In genomic region chr7:80343270-80344018, GRCm38 (mm10) we compare ENCODE assay signal across 8 mouse cellular contexts. TPM values are rescaled to one million over a fixed set of nuclear protein-coding genes. Genes with fewer than 3 reads are reported as not detected.
DNase-seq lines count a peak whose midpoint lies in the region; ATAC-seq and TF ChIP-seq lines count a peak whose summit lies in the region.

No protein-coding gene starts in this region.

- no peak for DNase-seq in heart, postnatal 14 days
- no peak for DNase-seq in forebrain, embryonic 14.5 days (ENCODE audit: low spot score)
- DNase-seq in adrenal gland, adult 8-10 months: no peak
- DNase-seq in spleen, postnatal 10 days (ENCODE audit: low spot score in 2 of 2): no peak

- peaks cover 23% of the 10 kb centered on the region for H3K4me1 ChIP-seq in heart, embryonic 11.5 days (ENCODE audit: control insufficient read depth, insufficient read depth, low read length)
- H3K4me1 ChIP-seq in E14TG2a.4 (replicated peaks; ENCODE audit: low read depth, low read length): peaks cover 67% of the 10 kb centered on the region
- peaks cover 25% of the 10 kb centered on the region for H3K4me1 ChIP-seq in forebrain, embryonic 14.5 days (ENCODE audit: control insufficient read depth, insufficient read depth, low read length)
- peaks cover 56% of the 10 kb centered on the region for H3K4me1 ChIP-seq in liver, embryonic 15.5 days (replicated peaks)

- TF ChIP-seq CTCF in E14TG2a.4 (conservative IDR thresholded peaks at IDR 0.05; ENCODE audit: low read length): no peak

- intact Hi-C loops in heart, postnatal 14 days (cut with DNase I): no loop called here

- H3K9me3 ChIP-seq in heart, embryonic 11.5 days (replicated peaks; ENCODE audit: control insufficient read depth, low read length): no peaks in the 10 kb centered on the region
- H3K9me3 ChIP-seq in E14TG2a.4 (ENCODE audit: low read length): no peaks in the 10 kb centered on the region
- H3K9me3 ChIP-seq in forebrain, embryonic 14.5 days (replicated peaks; ENCODE audit: control insufficient read depth, low read length): no peaks in the 10 kb centered on the region
- no peaks in the 10 kb centered on the region for H3K9me3 ChIP-seq in liver, embryonic 15.5 days (replicated peaks)

- H3K36me3 ChIP-seq in heart, embryonic 11.5 days (ENCODE audit: control insufficient read depth, insufficient read depth, low read length): no peaks in the 10 kb centered on the region
- H3K36me3 ChIP-seq in E14TG2a.4 (ENCODE audit: insufficient read depth, low read length): peaks cover 12% of the 10 kb centered on the region
- no peaks in the 10 kb centered on the region for H3K36me3 ChIP-seq in forebrain, embryonic 14.5 days (ENCODE audit: control insufficient read depth, insufficient read depth, low read length)
- no peaks in the 10 kb centered on the region for H3K36me3 ChIP-seq in liver, embryonic 15.5 days (replicated peaks)

- WGBS in heart, embryonic 11.5 days (ENCODE audit: insufficient replicate concordance): 24% methylated on average over 19 of the region's 19 CpGs
- WGBS in forebrain, embryonic 14.5 days: 28% methylated on average over 19 of the region's 19 CpGs
- 26% methylated on average over 19 of the region's 19 CpGs for WGBS in liver, embryonic 15.5 days (ENCODE audit: insufficient replicate concordance)

- peak overlapping the region; percentile 54 for H3K27ac ChIP-seq in heart, embryonic 11.5 days (ENCODE audit: low read depth, low read length)
- H3K27ac ChIP-seq in forebrain, embryonic 14.5 days (ENCODE audit: low read depth, low read length): peak overlapping the region; percentile 77
- peak overlapping the region; percentile 70 for H3K27ac ChIP-seq in liver, embryonic 15.5 days (replicated peaks)

- peak overlapping the region; percentile 91 for H3K4me2 ChIP-seq in heart, embryonic 11.5 days
- H3K4me2 ChIP-seq in forebrain, embryonic 14.5 days (ENCODE audit: low read length): peak overlapping the region; percentile 67
- peak overlapping the region; percentile 91 for H3K4me2 ChIP-seq in liver, embryonic 15.5 days

- peak overlapping the region; percentile 59 for H3K4me3 ChIP-seq in heart, embryonic 11.5 days (ENCODE audit: low read depth, low read length)
- H3K4me3 ChIP-seq in E14TG2a.4 (replicated peaks; ENCODE audit: low read length): peak overlapping the region; percentile 81
- peak overlapping the region; percentile 46 for H3K4me3 ChIP-seq in forebrain, embryonic 14.5 days (ENCODE audit: low read depth, low read length)
- peak overlapping the region; percentile 65 for H3K4me3 ChIP-seq in liver, embryonic 15.5 days (replicated peaks)

- ATAC-seq in heart, embryonic 11.5 days (replicated peaks; ENCODE audit: insufficient number of reproducible peaks, low FRiP score, low TSS enrichment): no peak
- no peak; the same call in 1 of the 2 replicates for ATAC-seq in forebrain, embryonic 14.5 days
- no peak for ATAC-seq in liver, embryonic 15.5 days (ENCODE audit: insufficient read depth)
- ATAC-seq in activated CD4-positive, CD25-positive, alpha-beta regulatory T cell, adult 4 months: no peak

- H3K27me3 ChIP-seq in heart, embryonic 11.5 days (ENCODE audit: control insufficient read depth, insufficient read depth, low read length): no peaks in the 10 kb centered on the region
- peaks cover 29% of the 10 kb centered on the region for H3K27me3 ChIP-seq in E14TG2a.4 (ENCODE audit: insufficient read depth, low read length)
- H3K27me3 ChIP-seq in forebrain, embryonic 14.5 days (replicated peaks; ENCODE audit: control insufficient read depth, insufficient read depth, low read length): no peaks in the 10 kb centered on the region
- H3K27me3 ChIP-seq in liver, embryonic 15.5 days: peaks cover 9% of the 10 kb centered on the region; the same call in 1 of the 2 replicates

- H3K9ac ChIP-seq in heart, embryonic 11.5 days (ENCODE audit: low read depth, low read length): peak overlapping the region; percentile 88
- peak overlapping the region; percentile 78 for H3K9ac ChIP-seq in forebrain, embryonic 14.5 days (ENCODE audit: low read length)
- H3K9ac ChIP-seq in liver, embryonic 15.5 days: peak overlapping the region; percentile 75

RNA-seq across cellular contexts. Expression of gene Hddc3, which starts 0.5 kb away (rescaled TPM):
- polyA plus RNA-seq in heart, embryonic 11.5 days (2014; fragmentation: Nextera tagmentation; extraction: Ambion mirVana): 13.3 and 15.7 TPM in 2 replicates
- total RNA-seq in heart, postnatal 14 days (2021): 10 to 100 TPM; 29.7 to 31.3 TPM
- 27.2 and 30.7 TPM in 2 replicates for polyA plus RNA-seq in forebrain, embryonic 14.5 days (2014; fragmentation: Nextera tagmentation; extraction: Ambion mirVana)
- 3.1 and 3.5 TPM in 2 replicates for polyA plus RNA-seq in liver, embryonic 15.5 days (2015; fragmentation: Nextera tagmentation; extraction: Ambion mirVana)
- 10 to 100 TPM; 29.7 to 43.1 (median 35.4) TPM for total RNA-seq in adrenal gland, adult 8-10 months (2022)
- 1 to 10 TPM; 8.6 to 9.0 TPM for polyA plus RNA-seq in activated CD4-positive, CD25-positive, alpha-beta regulatory T cell, adult 4 months (2017; shearing (Covaris generic))

RNA-seq across cellular contexts. Expression of gene Unc45a, which starts 2.6 kb away (rescaled TPM):
- polyA plus RNA-seq in heart, embryonic 11.5 days (2014; fragmentation: Nextera tagmentation; extraction: Ambion mirVana): 11.3 and 15.6 TPM in 2 replicates
- total RNA-seq in heart, postnatal 14 days (2021): 10 to 100 TPM; 17.9 to 19.2 TPM
- 29.6 and 36.4 TPM in 2 replicates for polyA plus RNA-seq in forebrain, embryonic 14.5 days (2014; fragmentation: Nextera tagmentation; extraction: Ambion mirVana)
- 8.9 and 9.4 TPM in 2 replicates for polyA plus RNA-seq in liver, embryonic 15.5 days (2015; fragmentation: Nextera tagmentation; extraction: Ambion mirVana)
- 10 to 100 TPM; 73.1 to 85.4 (median 80.7) TPM for total RNA-seq in adrenal gland, adult 8-10 months (2022)
- 10 to 100 TPM; 31.9 to 45.2 TPM for polyA plus RNA-seq in activated CD4-positive, CD25-positive, alpha-beta regulatory T cell, adult 4 months (2017; shearing (Covaris generic))

RNA-seq across cellular contexts. Expression of gene Rccd1, which starts 19.2 kb away (rescaled TPM):
- polyA plus RNA-seq in heart, embryonic 11.5 days (2014; fragmentation: Nextera tagmentation; extraction: Ambion mirVana): 8.9 and 9.0 TPM in 2 replicates
- 1 to 10 TPM; 6.8 to 7.6 TPM for total RNA-seq in heart, postnatal 14 days (2021)
- 7.0 and 11.4 TPM in 2 replicates for polyA plus RNA-seq in forebrain, embryonic 14.5 days (2014; fragmentation: Nextera tagmentation; extraction: Ambion mirVana)
- 2.8 and 3.1 TPM in 2 replicates for polyA plus RNA-seq in liver, embryonic 15.5 days (2015; fragmentation: Nextera tagmentation; extraction: Ambion mirVana)
- total RNA-seq in adrenal gland, adult 8-10 months (2022): 10 to 100 TPM in 3 of 4 experiments, 1 to 10 TPM in 1; 9.5 to 21.8 (median 14.6) TPM
- 1 to 10 TPM; 4.4 to 4.6 TPM for polyA plus RNA-seq in activated CD4-positive, CD25-positive, alpha-beta regulatory T cell, adult 4 months (2017; shearing (Covaris generic))

RNA-seq across cellular contexts. Expression of gene Man2a2, which starts 27.7 kb away (rescaled TPM):
- polyA plus RNA-seq in heart, embryonic 11.5 days (2014; fragmentation: Nextera tagmentation; extraction: Ambion mirVana): 12.3 and 12.7 TPM in 2 replicates
- total RNA-seq in heart, postnatal 14 days (2021): 10 to 100 TPM; 68.8 to 69.3 TPM
- polyA plus RNA-seq in forebrain, embryonic 14.5 days (2014; fragmentation: Nextera tagmentation; extraction: Ambion mirVana): 7.6 and 10.5 TPM in 2 replicates
- polyA plus RNA-seq in liver, embryonic 15.5 days (2015; fragmentation: Nextera tagmentation; extraction: Ambion mirVana): 2.5 and 3.6 TPM in 2 replicates
- total RNA-seq in adrenal gland, adult 8-10 months (2022): 100 to 1,000 TPM in 3 of 4 experiments, 10 to 100 TPM in 1; 92.4 to 158 (median 132) TPM
- polyA plus RNA-seq in activated CD4-positive, CD25-positive, alpha-beta regulatory T cell, adult 4 months (2017; shearing (Covaris generic)): 10 to 100 TPM; 15.8 to 21.8 TPM

RNA-seq across cellular contexts. Expression of gene Fes, which starts 44.3 kb away (rescaled TPM):
- 4.7 and 7.1 TPM in 2 replicates for polyA plus RNA-seq in heart, embryonic 11.5 days (2014; fragmentation: Nextera tagmentation; extraction: Ambion mirVana)
- 10 to 100 TPM; 16.7 to 18.2 TPM for total RNA-seq in heart, postnatal 14 days (2021)
- polyA plus RNA-seq in forebrain, embryonic 14.5 days (2014; fragmentation: Nextera tagmentation; extraction: Ambion mirVana): 2.4 and 3.5 TPM in 2 replicates
- 16.6 and 19.2 TPM in 2 replicates for polyA plus RNA-seq in liver, embryonic 15.5 days (2015; fragmentation: Nextera tagmentation; extraction: Ambion mirVana)
- 10 to 100 TPM in 3 of 4 experiments, 1 to 10 TPM in 1; 7.1 to 20.3 (median 15.2) TPM for total RNA-seq in adrenal gland, adult 8-10 months (2022)
- polyA plus RNA-seq in activated CD4-positive, CD25-positive, alpha-beta regulatory T cell, adult 4 months (2017; shearing (Covaris generic)): 1 to 10 TPM; 2.0 to 4.5 TPM
